Mouse (Mus musculus) lung, adult 2 months (tissue): ENCODE data around the gene C8b.

ENCODE experiments used
- CTCF ChIP-seq: fragments of 200-500 bp; IDR thresholded peaks from 2 replicates; pipeline ENCODE4 v1.5.1; 2011; ENCODE audit warnings: mild to moderate bottlenecking, low read length, control low read depth; ENCODE audit not compliant: insufficient read depth
- POLR2A ChIP-seq: fragments of 200-500 bp; IDR thresholded peaks from 2 replicates; pipeline ENCODE4 v1.6.1; 2011; ENCODE audit warnings: low read depth, mild to moderate bottlenecking, control low read depth, low read length, borderline replicate concordance; ENCODE audit errors: extremely low read depth

GRCm38 (mm10) chr4:104801625-104802024 is 35.5 kb downstream of the C8b start:
- TF ChIP-seq CTCF (no peak), POLR2A (no peak)
